Mouse (Mus musculus) embryo, embryonic 9.5 days (tissue): ENCODE results near the gene Chchd3.

Experiments
- DNase-seq: peaks from one replicate; pipeline ENCODE4 v3.0.0-alpha.2; 2017; ENCODE audit errors: extremely low spot score

The Chchd3 gene

DNA sequence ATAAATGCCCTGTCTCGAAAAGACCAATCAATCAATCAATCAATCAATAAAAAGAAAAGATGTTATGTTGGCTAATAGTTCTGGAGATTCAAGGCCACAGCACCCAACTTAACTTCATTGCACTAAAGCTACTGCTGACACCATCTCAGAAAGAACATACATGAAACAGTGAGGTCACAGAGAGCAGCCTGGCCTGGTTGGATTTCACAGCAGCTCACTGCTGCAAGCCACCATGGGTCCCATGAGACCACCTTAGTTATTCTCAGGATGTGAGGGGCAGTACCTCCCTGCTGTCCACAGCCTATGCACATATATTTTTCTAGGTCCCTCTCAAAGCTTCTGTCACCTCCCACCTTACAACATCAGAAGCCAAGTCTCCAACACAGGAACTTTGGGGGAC is 57.1 kb downstream of the Chchd3 start:
- DNase-seq = no peak

DNA sequence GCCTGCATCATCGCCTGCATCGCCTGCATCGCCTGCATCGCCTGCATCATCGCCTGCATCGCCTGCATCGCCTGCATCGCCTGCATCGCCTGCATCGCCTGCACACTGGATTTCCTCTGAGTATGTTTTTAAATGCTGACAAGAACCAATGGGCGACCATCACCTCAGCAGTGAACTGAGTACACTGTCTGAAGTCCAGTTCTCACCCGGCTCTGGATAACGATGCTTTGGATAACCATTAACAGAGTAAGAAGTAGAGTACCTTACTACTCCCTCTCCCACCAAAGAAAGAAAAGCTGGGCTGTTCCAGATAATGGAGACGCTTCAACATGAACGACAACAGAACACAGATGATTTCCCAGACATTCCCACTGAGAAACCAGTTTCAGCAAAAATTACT is 58.8 kb downstream of the Chchd3 start:
- DNase-seq = no peak

DNA sequence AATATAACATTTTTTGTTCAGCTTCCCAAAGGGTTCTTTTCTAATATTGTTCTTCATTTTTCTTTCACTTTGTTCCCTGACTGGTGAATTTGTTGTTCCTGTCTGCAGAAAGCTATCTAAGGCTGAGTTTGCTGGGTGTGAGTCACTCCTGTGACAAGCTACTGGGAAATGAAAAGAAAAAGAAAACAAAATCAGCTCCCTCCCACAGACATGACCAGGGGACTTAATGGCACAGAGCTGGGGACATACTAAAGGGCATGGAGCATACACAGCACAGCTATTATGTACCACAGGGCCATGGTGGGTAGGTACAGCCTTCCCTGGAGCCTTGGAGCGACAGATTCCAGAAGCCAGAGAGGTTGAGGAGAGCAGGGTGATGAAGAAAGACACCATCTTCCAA is 63.5 kb downstream of the Chchd3 start:
- DNase-seq = no peak

DNA sequence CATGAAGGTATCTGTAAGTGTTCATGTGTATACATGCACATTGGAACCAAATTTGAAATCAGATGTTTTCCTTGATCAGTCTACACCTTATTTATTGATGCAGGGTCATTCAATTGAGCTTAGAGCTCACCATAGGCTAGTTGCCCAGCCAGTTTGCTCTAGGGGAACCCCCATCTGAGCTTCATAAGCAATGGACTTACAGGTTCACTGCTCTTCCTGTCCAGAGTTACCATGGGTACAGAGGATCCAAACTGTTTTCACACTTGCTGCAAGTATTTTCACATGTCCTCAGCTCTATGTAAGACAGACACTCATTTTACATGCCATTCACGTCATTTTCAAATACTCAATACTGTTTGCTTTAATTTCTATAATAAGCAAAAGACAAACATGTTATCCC is 66.2 kb downstream of the Chchd3 start:
- no peak for DNase-seq

DNA sequence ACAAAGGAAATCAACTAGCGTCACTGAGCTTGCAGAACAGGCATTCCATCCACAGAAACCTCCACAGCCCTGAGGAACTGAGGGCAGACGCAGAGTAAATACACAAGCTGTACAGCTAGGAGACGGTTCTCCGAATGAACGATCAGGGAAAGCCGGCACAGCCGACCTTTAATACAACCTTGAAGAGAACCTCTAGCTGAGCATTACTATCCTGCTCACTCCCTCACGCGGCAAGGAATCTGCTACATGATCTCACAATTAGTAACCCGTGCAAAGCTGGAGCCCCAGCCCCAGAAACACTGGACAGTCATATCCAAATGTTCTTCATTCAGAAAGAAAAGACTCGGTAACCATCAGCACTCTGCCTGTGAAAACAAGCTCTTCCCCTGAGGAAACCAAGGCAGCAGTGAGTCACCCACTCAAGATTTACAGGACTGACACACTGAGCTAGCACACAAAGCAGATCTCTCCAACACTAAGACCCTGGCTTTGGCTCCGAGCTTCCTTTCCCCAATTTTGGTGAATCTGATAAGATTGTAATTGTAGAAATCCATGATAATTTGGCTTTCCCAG is 69.9 kb downstream of the Chchd3 start:
- no peak for DNase-seq

DNA sequence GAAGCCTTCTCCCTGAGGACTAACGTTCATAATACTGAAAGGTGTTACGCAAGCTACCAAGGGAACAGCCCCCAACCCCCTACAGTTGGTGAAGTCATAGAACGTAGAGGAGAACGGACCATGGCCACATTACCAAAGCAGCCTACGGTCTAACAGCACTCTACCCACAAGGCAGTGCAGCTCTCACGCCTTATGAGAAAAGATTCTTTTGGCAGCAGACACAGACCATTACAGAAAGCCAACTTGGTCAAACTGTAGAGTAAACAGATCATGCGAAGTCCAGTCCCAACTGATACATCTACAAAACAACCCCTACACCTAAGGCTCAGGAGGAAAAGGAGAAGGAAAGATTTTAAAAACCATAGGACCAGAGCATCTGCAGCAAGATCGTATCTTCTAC is 71.5 kb downstream of the Chchd3 start:
- no peak for DNase-seq

DNA sequence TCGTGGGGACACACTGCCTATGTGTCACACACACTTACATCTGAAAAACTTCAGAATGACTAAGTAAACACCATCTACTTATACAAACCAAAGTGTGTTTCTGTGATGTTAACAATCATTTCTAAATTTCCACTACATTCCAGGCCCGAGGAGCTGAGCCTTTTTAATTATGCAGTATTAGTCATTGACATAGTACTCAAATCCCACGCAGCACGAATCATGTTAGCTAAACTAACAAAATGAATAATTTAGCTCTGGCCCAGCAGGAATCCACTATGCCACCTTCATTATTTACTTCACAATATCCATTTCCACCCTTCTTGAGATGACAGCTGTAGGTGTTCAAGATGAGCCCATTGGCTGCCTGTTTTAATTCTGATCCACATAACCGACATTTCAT is 76.2 kb downstream of the Chchd3 start:
- DNase-seq = no peak

DNA sequence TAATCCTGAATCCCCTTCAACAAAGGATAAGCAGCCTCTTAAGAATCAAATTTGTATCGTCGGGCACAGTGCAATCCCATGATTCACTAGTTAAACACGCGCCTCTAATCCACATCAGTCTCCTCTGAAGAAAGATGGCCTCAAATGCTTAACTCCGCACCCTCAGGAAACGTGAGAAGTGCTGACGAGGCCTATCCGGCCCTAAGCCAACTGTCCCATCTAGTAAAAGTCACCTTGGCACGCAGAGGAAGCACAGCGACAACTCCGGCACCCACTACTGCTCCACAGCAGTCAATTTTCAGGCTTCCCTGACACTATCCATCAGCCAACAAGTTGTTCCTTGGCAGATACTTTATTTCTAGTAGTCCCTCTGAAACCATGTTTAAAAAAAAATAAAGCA is 78.8 kb downstream of the Chchd3 start:
- DNase-seq = no peak

DNA sequence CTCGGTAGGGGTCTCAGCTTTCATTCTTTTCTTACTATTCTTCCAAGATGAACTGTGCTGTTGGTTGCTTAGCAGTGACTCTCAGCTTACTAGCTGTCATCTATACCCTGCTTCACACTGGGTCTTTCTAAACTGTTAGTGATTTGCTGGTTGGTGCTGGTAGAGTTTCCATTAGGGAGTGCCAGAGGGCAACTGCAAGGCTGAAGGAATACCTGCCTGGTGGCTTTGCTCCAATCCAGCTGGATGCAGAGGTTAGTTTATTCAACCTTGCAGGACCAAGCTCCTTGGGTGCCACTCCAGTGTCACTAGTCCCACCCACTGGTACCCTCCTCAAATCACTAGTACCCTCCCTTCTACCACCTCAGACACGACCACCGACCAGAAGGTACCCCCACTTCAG is 81.2 kb downstream of the Chchd3 start:
- no peak for DNase-seq

DNA sequence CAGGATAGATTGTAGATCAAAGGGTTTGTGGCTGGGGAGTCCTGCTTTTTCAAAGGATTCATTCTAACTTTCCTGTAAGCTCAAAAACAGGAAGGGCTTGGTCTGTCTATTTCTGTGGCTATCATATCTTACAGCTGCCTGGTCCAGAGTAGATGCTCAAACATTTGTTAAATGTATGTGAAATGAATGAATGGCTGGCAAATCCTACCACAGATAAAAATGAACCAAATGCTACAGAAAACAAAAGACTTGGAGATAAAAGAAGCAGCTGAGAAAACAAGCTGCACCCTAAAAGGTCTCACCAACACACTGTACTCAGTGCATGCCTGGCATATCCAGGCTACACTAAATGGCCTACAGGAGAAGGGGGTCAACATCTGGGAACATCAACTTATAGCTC is 88.1 kb downstream of the Chchd3 start:
- no peak for DNase-seq

DNA sequence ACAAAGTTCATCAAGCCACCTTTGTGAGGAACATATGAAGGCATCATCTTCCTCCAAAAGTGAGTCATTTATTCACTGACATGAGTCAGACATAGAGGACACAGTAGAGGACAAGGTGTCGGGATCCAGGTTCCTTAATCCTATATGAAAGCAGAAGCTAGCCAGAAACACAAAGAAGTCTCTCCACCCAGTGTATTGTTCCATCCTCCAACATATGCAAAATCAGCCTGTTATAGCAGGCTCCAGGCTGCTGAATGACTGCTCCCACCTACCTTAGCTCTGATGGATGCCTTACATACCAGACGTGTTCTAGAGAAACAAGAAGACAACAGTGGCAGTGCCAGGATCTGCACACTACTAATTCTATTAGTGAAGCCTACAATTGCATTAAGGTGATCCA is 91.1 kb downstream of the Chchd3 start:
- no peak for DNase-seq

DNA sequence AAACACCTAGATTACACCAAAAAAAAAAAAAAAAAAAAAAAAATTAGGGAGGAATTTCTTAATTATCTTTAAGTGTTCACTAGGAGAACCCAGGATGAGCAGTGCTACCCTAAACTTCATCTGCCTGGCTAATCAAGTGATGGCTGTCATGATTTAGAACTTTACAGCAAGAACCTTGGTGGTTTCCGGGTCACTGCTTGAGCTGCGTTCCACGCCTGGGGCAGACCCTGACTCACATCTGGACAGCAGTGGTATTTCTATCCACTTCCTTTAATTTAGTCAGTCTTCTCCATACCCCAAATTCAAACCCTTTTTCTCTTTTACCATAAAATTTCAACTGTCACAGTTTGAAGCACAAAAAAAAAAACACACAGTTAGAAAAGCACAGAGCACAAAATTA is 98.0 kb downstream of the Chchd3 start:
- DNase-seq = no peak

DNA sequence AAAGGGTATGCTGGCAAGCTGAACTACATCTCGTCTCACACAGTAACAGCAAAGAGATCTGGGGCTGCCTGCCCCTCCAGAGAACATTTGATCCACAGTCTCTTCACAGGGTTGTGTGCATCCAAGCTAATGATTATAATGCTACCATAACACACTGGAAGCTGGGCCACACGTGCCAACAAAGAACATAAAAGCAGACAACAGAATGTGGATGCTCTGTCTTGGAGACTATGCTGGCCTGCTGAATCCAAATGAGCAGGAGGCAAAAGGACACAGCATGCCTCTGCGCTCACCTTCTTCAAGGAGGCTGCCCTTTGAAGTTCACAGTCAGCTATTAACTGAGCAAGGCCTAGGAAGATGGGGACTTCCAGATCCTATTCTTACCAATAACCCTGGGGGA is 98.6 kb downstream of the Chchd3 start:
- DNase-seq = no peak

DNA sequence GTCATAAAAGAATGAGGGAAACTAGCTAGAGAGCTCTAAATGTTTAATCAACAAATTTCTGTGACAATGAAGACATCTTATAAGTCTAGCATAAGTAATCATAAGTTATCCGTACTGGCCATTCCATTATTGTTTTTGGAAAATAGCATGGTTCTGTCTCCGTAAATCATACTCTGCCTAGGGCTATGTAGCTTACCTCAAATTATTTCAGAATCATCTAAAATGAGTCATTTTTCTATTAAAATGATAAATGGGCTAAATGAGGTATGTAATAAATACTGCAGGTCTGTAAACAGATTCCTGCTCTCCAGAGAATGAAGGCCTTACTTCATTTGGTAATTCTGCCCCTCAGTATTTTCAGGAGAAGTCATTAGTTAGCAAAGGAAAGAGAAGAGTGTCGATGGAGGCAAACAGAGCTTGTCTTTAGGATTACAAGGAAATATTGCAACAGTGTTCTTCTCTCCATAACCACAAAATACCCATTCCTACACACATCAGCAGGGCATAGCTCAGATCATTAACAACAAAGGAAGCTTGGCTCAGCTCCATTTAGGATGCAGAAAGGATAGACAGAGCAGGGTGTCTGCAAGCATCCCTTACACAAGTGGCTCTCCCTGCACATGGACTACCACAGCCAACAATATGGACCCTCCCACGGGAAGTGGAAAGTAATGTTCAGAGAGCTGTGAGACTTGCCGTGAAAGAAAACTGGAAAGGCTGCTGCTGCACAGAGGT is 100.1 kb downstream of the Chchd3 start:
- DNase-seq = no peak

DNA sequence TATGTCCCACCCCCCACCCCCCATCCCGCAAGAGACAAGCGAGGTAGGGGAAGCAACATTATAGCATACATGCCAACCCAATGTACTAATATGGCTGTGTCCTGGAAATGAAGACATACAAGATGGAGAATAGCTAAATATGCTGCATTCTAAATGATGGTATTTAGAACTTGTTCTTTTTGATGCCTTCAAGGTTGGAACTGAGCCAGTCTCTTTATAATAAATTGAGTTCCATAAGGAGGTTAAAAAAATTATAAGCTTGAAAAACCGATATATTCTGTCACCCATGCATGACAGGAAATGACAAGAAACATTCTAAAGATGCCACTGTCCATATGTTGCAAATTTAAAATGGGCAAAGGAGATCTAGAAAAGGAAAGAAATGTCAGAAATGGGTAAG is 104.6 kb downstream of the Chchd3 start:
- no peak for DNase-seq

DNA sequence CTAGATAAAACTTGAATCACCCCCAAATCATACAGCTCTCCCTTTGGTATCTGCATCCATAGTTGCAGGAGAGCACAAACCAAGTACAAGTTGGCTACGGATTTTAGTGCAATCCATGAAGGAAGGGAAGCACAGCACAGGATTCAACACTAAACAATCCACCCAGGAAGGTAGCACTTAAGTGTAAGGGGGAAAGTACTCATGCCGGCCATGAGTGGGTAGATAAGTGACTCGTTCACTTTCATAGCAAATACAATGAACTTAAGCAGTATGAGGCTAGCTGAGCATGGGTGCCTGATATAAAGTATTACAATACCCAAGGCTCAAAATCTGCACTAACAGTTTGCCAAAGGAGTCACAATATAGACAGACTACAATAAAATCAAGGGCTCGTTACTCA is 109.1 kb downstream of the Chchd3 start:
- no peak for DNase-seq

DNA sequence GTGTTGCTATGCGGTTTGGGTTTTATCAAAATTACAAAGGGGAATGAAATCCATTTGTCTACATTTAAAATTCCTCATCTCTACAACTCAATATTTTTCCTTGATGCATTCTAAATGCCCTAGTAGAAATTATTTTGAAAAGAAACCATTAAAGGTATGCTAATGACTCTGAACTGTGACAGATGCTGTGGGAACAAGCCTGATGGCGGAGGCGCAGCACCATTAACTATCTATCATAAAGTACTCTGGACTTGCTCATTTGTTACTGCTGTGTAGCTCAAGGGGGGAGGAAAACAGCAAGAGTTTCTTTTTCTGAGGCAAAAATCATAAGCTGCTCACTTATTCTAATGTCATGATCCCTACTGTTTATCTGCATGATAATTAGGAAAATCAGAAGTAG is 110.4 kb downstream of the Chchd3 start:
- DNase-seq = no peak

DNA sequence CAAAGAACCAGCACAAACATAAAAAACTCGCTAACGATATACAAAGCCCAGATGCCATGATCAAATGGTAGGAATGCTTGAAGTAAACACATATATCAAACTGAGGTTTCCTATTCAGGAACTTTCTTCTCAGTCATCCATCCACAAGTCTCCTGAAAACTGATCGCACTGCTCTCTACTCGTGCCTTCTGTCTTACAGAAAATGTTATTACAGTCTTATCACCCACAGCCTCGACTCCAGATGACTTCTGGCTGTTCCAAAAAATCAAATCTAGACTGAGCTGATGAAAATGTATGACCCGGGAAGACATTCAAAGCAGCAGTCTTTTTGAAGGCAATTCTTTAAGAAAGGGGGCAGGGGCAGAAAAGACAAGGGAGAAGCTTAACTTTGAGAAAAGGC is 112.8 kb downstream of the Chchd3 start:
- no peak for DNase-seq

DNA sequence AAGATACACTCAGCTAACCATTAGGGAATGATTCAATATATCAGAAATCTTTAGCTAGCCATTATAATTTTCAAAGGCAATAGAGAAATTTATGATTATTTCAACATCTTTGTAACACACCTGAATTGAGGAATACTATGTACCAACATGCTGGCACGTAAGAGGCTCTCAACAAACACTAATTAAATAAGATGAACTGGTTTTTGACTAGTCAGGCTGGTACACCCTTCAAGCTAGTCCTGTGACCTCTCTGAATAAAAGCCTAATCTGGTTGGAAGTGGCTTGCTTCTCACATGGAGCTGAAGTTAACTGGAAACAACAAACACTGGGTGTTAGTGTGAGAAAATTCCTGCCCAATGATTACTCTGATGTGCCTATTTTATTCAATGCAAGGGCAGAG is 115.1 kb downstream of the Chchd3 start:
- no peak for DNase-seq

DNA sequence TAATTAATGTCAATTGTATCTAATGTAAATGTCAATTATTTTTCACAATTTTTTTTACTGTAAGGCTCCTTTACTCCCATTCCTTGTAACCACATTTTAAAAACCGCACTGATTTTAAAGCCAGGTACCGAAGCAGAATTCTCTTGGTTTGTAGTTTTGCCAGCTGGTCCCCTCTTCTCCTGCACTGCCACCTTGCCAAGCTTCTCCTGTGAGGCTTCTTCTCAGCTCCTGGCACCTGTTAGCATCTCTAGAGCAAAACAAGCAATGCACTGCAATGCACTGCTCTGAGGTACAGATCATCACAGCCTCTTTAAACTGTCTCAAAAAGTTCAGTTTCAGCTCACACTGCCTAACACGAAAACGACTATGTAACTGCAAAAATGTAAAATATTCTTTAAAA is 116.4 kb downstream of the Chchd3 start:
- no peak for DNase-seq

DNA sequence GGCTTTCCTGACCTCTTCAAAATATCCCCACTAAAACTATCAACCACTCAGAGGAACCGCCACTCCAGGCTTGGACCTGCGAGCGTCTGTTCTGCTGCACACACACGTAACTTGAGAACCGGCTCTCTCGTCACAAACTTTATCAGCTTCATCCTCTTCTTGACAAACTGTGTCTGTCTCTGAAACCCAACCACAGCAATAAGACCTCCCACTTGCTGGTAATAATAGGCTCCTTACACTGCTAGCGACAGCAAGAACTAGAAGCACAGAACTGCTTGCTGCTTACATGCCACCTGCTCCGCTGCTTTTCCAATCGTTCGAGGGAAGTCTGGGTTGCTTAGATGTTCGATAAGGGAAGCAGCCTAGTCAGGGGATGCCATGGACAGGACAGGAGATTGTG is 119.8 kb downstream of the Chchd3 start:
- no peak for DNase-seq

DNA sequence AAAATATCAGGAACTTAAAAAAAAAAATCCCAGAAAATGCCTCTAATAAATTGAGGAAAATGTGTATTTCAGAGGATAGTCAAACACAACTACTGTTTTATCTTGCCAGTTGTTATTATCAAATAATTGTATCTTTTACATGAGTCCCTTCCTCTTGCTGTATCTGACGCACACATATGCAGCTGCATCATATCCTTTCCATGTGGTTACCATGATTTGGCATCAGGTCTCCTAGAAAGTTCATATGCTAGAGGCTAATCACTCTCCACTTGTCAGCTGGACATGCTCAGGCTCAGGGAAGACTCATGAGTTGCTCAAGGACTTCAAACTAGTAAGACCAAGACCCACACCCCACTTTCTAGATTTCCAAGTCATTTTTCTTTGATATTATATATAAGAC is 122.4 kb downstream of the Chchd3 start:
- no peak for DNase-seq

DNA sequence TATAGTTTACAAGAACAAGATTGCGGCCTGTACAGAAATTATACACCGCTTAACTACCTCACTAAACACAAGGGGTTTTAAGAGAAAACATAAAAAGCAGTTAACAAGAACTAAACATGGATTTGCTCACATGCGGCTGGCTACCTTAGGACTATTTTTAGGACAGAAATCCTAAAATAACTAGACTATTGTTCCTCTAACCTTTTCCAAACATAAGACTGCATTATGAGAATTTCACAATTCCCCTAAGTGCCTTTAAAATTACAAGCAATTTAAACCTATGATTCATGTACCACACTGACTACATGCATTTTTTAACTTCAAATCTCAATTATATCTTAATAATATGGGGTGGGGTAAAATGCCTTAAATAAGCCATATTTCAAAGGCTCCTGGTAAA is 123.3 kb downstream of the Chchd3 start:
- DNase-seq = no peak

DNA sequence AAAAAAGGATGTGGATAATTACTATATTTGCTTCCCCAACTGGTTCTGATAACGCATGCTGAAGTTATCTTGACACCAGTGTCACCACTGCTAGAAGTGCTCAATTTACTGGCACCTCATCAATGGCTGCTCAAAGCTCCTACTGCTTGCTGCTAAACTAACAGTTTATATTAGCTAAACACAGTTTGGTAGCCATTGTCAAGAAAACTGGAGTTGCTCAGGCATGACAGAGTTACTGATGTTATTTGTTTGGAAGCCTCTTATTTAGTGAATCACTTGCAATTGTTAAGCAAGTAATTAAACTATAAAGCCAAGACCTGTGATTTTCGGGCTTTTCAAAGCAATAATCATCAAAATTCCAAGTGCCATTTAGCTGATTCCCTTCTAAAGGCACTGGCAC is 123.7 kb downstream of the Chchd3 start:
- DNase-seq = no peak
